Mouse (Mus musculus): ENCODE measurements around the gene Sec23a. TPM values are rescaled to one million over a fixed set of nuclear protein-coding genes. Genes with fewer than 3 reads are reported as not detected.
"Not testable (repeated sequence)": the region's sequence is repeated elsewhere in the genome, so short reads cannot be mapped to it uniquely, and the experiment has no call there.

The Sec23a gene
- polyA plus RNA-seq, 1 experiment from 2014 or later: 120 TPM

DNA sequence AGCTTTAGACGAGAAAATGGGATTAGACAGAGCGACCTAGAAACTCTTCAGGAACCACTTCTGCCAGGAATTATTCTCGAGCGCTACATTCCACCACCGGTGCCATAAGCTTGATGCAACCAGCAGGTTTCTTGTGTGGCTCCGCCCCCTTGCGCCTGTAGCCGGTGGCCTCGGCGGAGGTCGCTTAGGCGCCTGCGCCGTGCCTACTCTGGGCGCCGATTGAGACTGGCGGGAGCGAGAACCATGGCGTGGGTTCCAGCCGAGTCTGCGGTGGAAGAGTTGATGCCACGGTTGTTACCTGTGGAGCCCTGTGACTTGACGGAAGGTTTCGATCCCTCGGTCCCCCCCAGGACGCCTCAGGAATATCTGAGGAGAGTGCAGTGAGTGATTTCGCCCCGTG is 1.4 kb upstream of the Sec23a start, which contains the start of gene Gemin2:
Gene Gemin2, plus strand, starts transcription at position 160 of the 400 bp plus-strand sequence.
- WGBS: under 1% methylated on average over 28 of the region's 28 CpGs
- Histone ChIP-seq H3K4me2 (ENCODE audit: low read length) (peak within 1 kb of the TSS; percentile 87), H3K27ac (ENCODE audit: low read length) (peak within 1 kb of the TSS; percentile 68), H3K9me3 (replicated peaks; ENCODE audit: control insufficient read depth, low read length, poor library complexity, severe bottlenecking) (no peaks in the 10 kb centered on the region), H3K36me3 (ENCODE audit: control insufficient read depth, insufficient read depth, low read length) (0 out of 2 replicates have a peak, but pooled peaks cover 3% of the 10 kb centered on the region), H3K9ac (ENCODE audit: low read depth, low read length) (peak within 1 kb of the TSS; percentile 76), H3K27me3 (ENCODE audit: control insufficient read depth, insufficient read depth, low read depth, low read length) (no peaks in the 10 kb centered on the region), H3K4me1 (ENCODE audit: control insufficient read depth, insufficient read depth, low read length) (peaks cover 23% of the 10 kb centered on the region), H3K4me3 (ENCODE audit: low read depth, low read length) (peak within 1 kb of the TSS; percentile 86)
- peak; percentile 70 for ATAC-seq

DNA sequence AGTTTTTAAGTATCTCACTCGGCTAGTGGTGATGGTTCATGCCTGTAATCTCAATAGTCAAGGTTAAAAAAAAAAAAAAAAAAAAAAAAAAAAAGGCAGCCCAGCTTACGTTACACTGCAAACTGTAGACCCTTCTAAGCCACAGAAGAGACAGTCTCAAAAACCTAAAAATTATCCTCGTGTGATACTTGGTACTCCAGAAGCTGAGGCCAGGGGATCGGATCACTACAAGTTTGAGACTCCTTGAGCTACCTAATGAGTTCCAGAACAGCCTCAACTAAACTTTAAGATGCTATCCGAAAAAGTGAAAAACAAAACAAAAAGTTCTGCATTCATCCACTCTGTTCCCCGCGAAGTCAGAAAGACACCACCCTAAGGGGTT is 884 bp upstream of the Sec23a start:
- H3K27ac ChIP-seq (ENCODE audit: low read length): peak overlapping the region; percentile 60
- peaks cover 23% of the 10 kb centered on the region for H3K4me1 ChIP-seq (ENCODE audit: control insufficient read depth, insufficient read depth, low read length)
- H3K9me3 ChIP-seq (replicated peaks; ENCODE audit: control insufficient read depth, low read length, poor library complexity, severe bottlenecking): no peaks in the 10 kb centered on the region
- no peaks in the 10 kb centered on the region for H3K27me3 ChIP-seq (ENCODE audit: control insufficient read depth, insufficient read depth, low read depth, low read length)
- H3K4me3 ChIP-seq (ENCODE audit: low read depth, low read length): peak overlapping the region; percentile 86
- ATAC-seq: no peak
- H3K36me3 ChIP-seq (ENCODE audit: control insufficient read depth, insufficient read depth, low read length): no peaks in the 10 kb centered on the region
- 2% methylated on average over 7 of the region's 7 CpGs for WGBS
- peak overlapping the region; percentile 53; the same call in 1 of the 2 replicates for H3K9ac ChIP-seq (ENCODE audit: low read depth, low read length)
- peak overlapping the region; percentile 87 for H3K4me2 ChIP-seq (ENCODE audit: low read length)

DNA sequence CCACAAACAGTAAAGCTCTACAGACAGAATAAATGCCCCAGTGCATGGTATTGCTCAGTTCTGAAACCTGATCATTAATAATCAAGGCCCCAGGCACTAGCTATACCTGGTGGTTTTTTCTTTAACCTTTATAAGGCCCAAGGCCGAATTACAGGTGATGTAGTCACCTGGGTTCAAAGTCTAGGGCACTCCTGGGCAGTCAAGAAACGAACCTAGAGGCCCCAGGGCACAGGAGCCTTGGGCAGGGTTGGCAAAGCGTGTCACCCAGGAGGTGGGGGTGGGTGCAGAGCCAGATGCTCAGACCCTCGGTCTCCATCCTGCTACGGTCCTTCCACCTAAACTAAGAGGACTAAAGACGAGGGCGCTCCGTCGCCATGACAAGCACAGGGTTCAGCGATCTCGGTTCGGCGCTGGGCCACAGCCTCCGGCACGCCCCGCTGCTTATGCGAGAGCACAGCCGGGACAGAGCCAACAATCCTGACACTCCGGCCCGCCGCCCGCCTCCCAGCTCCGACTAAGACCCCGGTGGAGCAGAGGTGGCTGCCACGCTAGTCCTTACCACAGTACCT is 458 bp downstream of the Sec23a start:
- H3K9ac ChIP-seq (ENCODE audit: low read depth, low read length): peak overlapping the region; percentile 91
- peaks cover 5% of the 10 kb centered on the region for H3K36me3 ChIP-seq (ENCODE audit: control insufficient read depth, insufficient read depth, low read length)
- H3K4me1 ChIP-seq (ENCODE audit: control insufficient read depth, insufficient read depth, low read length): peaks cover 23% of the 10 kb centered on the region
- H3K9me3 ChIP-seq (replicated peaks; ENCODE audit: control insufficient read depth, low read length, poor library complexity, severe bottlenecking): no peaks in the 10 kb centered on the region
- WGBS: under 1% methylated on average over 24 of the region's 25 CpGs
- H3K4me3 ChIP-seq (ENCODE audit: low read depth, low read length): peak overlapping the region; percentile 86
- peak overlapping the region; percentile 91 for H3K4me2 ChIP-seq (ENCODE audit: low read length)
- H3K27me3 ChIP-seq (ENCODE audit: control insufficient read depth, insufficient read depth, low read depth, low read length): no peaks in the 10 kb centered on the region
- ATAC-seq: no peak
- peak overlapping the region; percentile 85 for H3K27ac ChIP-seq (ENCODE audit: low read length)

DNA sequence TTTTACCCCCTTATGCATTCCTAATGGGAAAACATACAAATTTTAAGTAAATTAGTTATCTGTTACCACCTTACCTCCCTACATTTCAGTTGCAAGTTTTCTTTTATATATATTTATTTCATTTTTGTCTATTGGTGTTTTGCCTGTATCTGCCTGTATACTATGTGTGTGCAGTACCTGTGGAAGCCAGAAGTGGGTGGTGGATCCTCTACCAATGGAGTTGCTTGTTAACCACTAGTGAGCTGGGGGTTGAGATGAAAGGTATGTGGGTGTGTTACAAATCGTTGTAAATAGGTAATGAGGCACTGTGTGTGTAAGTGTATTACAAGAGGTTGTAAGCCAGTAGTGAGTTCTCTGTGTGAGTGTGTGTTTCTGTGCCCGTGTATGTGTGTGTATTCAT is 1.3 kb downstream of the Sec23a start:
- H3K27me3 ChIP-seq (ENCODE audit: control insufficient read depth, insufficient read depth, low read depth, low read length): no peaks in the 10 kb centered on the region
- WGBS: 74% methylated on average over 2 of the region's 2 CpGs
- no peak for ATAC-seq
- no peak overlapping the region for H3K4me3 ChIP-seq (ENCODE audit: low read depth, low read length)
- no peak overlapping the region for H3K9ac ChIP-seq (ENCODE audit: low read depth, low read length)
- no peaks in the 10 kb centered on the region for H3K9me3 ChIP-seq (replicated peaks; ENCODE audit: control insufficient read depth, low read length, poor library complexity, severe bottlenecking)
- no peak overlapping the region for H3K27ac ChIP-seq (ENCODE audit: low read length)
- H3K4me1 ChIP-seq (ENCODE audit: control insufficient read depth, insufficient read depth, low read length): peaks cover 23% of the 10 kb centered on the region
- peak overlapping the region; percentile 91 for H3K4me2 ChIP-seq (ENCODE audit: low read length)
- H3K36me3 ChIP-seq (ENCODE audit: control insufficient read depth, insufficient read depth, low read length): peaks cover 13% of the 10 kb centered on the region

DNA sequence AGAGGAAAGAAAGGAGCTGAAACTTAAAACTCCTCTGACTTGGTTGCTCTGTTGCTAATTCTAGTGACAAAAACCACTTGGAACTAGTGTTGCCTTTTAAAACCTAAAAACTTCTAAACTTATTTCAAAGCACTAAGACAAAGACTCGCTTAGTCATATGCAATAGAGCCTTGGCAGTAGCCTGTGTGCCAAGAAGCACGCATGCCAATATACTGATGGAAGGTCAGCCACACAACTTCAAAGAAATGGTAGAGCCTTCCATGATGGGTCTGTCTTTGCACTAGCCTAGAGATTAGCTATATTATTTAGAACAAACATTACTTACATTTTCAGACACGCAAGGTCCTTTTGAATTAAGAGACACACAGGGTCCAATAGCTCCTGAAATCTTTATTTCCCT is 26.1 kb downstream of the Sec23a start:
- WGBS: 98% methylated on average over 3 of the region's 3 CpGs

DNA sequence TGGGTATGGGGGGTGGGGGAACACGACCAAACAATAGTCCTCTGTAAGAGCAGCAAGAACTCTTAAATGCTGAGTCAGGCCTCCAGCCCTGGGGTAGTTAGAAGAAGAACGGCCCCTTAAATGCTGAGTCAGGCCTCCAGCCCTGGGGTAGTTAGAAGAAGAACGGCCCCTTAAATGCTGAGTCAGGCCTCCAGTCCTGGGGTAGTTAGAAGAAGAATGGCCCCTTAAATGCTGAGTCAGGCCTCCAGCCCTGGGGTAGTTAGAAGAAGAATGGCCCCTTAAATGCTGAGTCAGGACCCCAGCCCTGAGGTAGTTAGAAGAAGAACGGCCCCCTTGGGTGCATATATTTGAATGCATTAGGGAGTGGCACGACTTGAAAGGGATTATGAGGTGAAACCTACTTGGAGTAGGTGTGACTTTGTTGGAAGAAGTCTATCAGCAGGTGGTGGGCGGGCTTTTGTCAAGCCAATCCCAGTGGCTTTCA is 30.6 kb downstream of the Sec23a start:
- not testable (repeated sequence) for H3K4me2 ChIP-seq (ENCODE audit: low read length); ATAC-seq; H3K4me3 ChIP-seq (ENCODE audit: low read depth, low read length); H3K27me3 ChIP-seq (ENCODE audit: control insufficient read depth, insufficient read depth, low read depth, low read length); H3K9me3 ChIP-seq (replicated peaks; ENCODE audit: control insufficient read depth, low read length, poor library complexity, severe bottlenecking); H3K9ac ChIP-seq (ENCODE audit: low read depth, low read length); H3K4me1 ChIP-seq (ENCODE audit: control insufficient read depth, insufficient read depth, low read length); H3K27ac ChIP-seq (ENCODE audit: low read length)
- H3K36me3 ChIP-seq (ENCODE audit: control insufficient read depth, insufficient read depth, low read length): peaks cover 28% of the 10 kb centered on the region
- 79% methylated on average over 6 of the region's 6 CpGs for WGBS

More for the DNA sequence above, 26.1 kb downstream of the Sec23a start:
- no peak for ATAC-seq
- Histone ChIP-seq H3K27ac (ENCODE audit: low read length) (no peak overlapping the region), H3K4me1 (ENCODE audit: control insufficient read depth, insufficient read depth, low read length) (no peaks in the 10 kb centered on the region), H3K4me3 (ENCODE audit: low read depth, low read length) (no peak overlapping the region), H3K4me2 (ENCODE audit: low read length) (no peak overlapping the region), H3K36me3 (ENCODE audit: control insufficient read depth, insufficient read depth, low read length) (peaks cover 29% of the 10 kb centered on the region), H3K9me3 (replicated peaks; ENCODE audit: control insufficient read depth, low read length, poor library complexity, severe bottlenecking) (no peaks in the 10 kb centered on the region), H3K27me3 (ENCODE audit: control insufficient read depth, insufficient read depth, low read depth, low read length) (no peaks in the 10 kb centered on the region), H3K9ac (ENCODE audit: low read depth, low read length) (no peak overlapping the region)

DNA sequence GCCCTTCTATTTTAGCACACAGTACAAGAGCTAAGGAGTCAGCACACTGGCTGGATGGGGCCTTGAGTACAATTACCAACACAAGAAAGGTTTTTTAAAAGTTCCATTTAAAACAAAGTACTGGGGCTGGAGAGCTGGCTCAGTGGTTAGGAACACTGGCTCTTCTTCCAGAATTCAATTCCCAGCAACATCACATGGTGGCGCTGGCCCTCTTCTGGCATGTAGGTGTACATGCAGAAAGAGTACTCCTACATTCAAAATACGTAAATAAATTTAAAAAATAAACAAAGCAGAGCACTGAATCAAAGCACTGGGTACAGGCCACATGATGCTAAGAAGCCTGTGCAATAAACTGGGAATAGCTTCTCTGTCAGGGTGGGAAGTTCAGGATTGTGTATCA is 34.9 kb downstream of the Sec23a start:
- Histone ChIP-seq H3K4me1 (ENCODE audit: control insufficient read depth, insufficient read depth, low read length) (no peaks in the 10 kb centered on the region), H3K4me2 (ENCODE audit: low read length) (no peak overlapping the region), H3K27ac (ENCODE audit: low read length) (no peak overlapping the region), H3K4me3 (ENCODE audit: low read depth, low read length) (no peak overlapping the region), H3K9me3 (replicated peaks; ENCODE audit: control insufficient read depth, low read length, poor library complexity, severe bottlenecking) (no peaks in the 10 kb centered on the region), H3K9ac (ENCODE audit: low read depth, low read length) (no peak overlapping the region), H3K36me3 (ENCODE audit: control insufficient read depth, insufficient read depth, low read length) (peaks cover 24% of the 10 kb centered on the region), H3K27me3 (ENCODE audit: control insufficient read depth, insufficient read depth, low read depth, low read length) (no peaks in the 10 kb centered on the region)
- no peak for ATAC-seq
- 72% methylated on average over 2 of the region's 2 CpGs for WGBS

DNA sequence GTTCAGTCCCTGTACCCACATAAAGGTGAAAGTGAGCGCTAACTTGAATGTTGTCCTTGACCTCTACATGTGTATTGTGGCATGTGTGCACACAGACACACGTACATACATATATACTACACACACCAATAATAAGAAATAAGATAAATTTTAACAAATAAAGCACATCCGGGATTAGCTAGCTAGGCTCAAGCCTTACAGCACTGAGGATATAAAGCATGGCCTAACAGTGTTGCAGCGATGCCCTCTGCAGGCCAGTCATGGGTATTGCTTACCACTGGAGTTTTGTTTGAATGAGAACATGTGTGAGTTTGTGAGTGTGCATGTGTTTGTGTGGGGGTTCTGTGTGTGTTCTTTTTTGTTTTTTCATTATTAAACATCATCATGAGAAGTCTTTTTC is 47.2 kb downstream of the Sec23a start:
- 71% methylated on average over 4 of the region's 4 CpGs for WGBS
- H3K4me1 ChIP-seq (ENCODE audit: control insufficient read depth, insufficient read depth, low read length): no peaks in the 10 kb centered on the region
- peaks cover 20% of the 10 kb centered on the region for H3K36me3 ChIP-seq (ENCODE audit: control insufficient read depth, insufficient read depth, low read length)
- no peak overlapping the region for H3K27ac ChIP-seq (ENCODE audit: low read length)
- peak; percentile 60; the same call in 1 of the 2 replicates for ATAC-seq
- no peak overlapping the region for H3K4me2 ChIP-seq (ENCODE audit: low read length)
- no peak overlapping the region for H3K4me3 ChIP-seq (ENCODE audit: low read depth, low read length)
- H3K9me3 ChIP-seq (replicated peaks; ENCODE audit: control insufficient read depth, low read length, poor library complexity, severe bottlenecking): no peaks in the 10 kb centered on the region
- no peaks in the 10 kb centered on the region for H3K27me3 ChIP-seq (ENCODE audit: control insufficient read depth, insufficient read depth, low read depth, low read length)
- no peak overlapping the region for H3K9ac ChIP-seq (ENCODE audit: low read depth, low read length)

DNA sequence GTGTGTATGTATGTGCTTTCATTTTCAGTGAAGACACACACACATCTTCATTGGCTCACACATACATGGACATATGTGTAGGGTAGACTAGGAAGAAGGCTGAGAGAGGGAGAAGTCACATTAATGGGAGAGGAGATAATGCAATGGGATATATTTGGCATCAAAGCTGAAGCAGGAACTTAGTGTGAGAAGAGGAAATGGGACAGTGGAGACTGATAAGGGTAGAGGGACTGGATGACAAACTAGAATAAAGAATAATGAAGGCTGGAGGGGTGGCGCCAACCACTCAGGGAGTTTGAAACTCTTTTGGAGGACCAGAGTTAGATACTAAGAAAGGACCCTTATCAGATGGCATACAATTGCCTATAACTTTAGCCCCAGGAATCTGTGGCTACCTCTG is 51.0 kb downstream of the Sec23a start:
- no peak for ATAC-seq
- no peaks in the 10 kb centered on the region for H3K9me3 ChIP-seq (replicated peaks; ENCODE audit: control insufficient read depth, low read length, poor library complexity, severe bottlenecking)
- no peak overlapping the region for H3K4me3 ChIP-seq (ENCODE audit: low read depth, low read length)
- 96% methylated on average over 1 of the region's 1 CpGs for WGBS
- H3K27ac ChIP-seq (ENCODE audit: low read length): no peak overlapping the region
- H3K27me3 ChIP-seq (ENCODE audit: control insufficient read depth, insufficient read depth, low read depth, low read length): no peaks in the 10 kb centered on the region
- peaks cover 13% of the 10 kb centered on the region; the same call in 1 of the 2 replicates for H3K36me3 ChIP-seq (ENCODE audit: control insufficient read depth, insufficient read depth, low read length)
- H3K9ac ChIP-seq (ENCODE audit: low read depth, low read length): no peak overlapping the region
- H3K4me1 ChIP-seq (ENCODE audit: control insufficient read depth, insufficient read depth, low read length): no peaks in the 10 kb centered on the region
- no peak overlapping the region for H3K4me2 ChIP-seq (ENCODE audit: low read length)
